Mouse (Mus musculus) midbrain, embryonic 13.5 days (tissue): Measurements from ENCODE around the gene Dip2a. TPM values are rescaled to one million over a fixed set of nuclear protein-coding genes. Genes with fewer than 3 reads are reported as not detected.

Experiments
- ATAC-seq: fragments of 200-750 bp; cut with Nextera tagmentation; 2 replicates; pipeline ENCODE4 v1.8.0; 2017; ENCODE audit warnings: mild to moderate bottlenecking, moderate TSS enrichment, moderate library complexity
- H3K27ac ChIP-seq: fragments of 300-500 bp; sonication (generic); 2 replicates; pipeline ENCODE4 v1.5.1; 2015; ENCODE audit warnings: inconsistent platforms, mild to moderate bottlenecking, moderate library complexity
- H3K27me3 ChIP-seq: fragments of 300-500 bp; sonication (generic); 2 replicates; pipeline ENCODE4 v1.6.1; 2015; ENCODE audit warnings: mild to moderate bottlenecking, inconsistent platforms
- H3K36me3 ChIP-seq: fragments of 300-500 bp; sonication (generic); 2 replicates; pipeline ENCODE4 v1.6.1; 2015; ENCODE audit warnings: mild to moderate bottlenecking, inconsistent platforms
- H3K4me1 ChIP-seq: fragments of 300-500 bp; sonication (generic); replicated peaks from 2 replicates; pipeline ENCODE4 v1.6.1; 2015; ENCODE audit warnings: inconsistent platforms
- H3K4me2 ChIP-seq: fragments of 300-500 bp; sonication (generic); replicated peaks from 2 replicates; pipeline ENCODE4 v1.6.1; 2015; ENCODE audit warnings: moderate library complexity, mild to moderate bottlenecking, inconsistent platforms
- H3K4me3 ChIP-seq: fragments of 300-500 bp; sonication (generic); replicated peaks from 2 replicates; pipeline ENCODE4 v1.5.1; 2015; ENCODE audit warnings: mild to moderate bottlenecking, inconsistent platforms
- H3K9ac ChIP-seq: fragments of 300-500 bp; sonication (generic); replicated peaks from 2 replicates; pipeline ENCODE4 v1.6.1; 2015; ENCODE audit warnings: mild to moderate bottlenecking, inconsistent platforms
- H3K9me3 ChIP-seq: fragments of 300-500 bp; sonication (generic); 2 replicates; pipeline ENCODE4 v1.6.1; 2016; ENCODE audit warnings: mild to moderate bottlenecking, inconsistent platforms
- WGBS: fragments of 180-500 bp; shearing (Covaris S2); methylation state at CpG from one replicate; pipeline ENCODE4 v1.1.7; 2015; 5-methylcytosine and 5-hydroxymethylcytosine counted together
- polyA plus RNA-seq: library from polyadenylated mRNA; unstranded; fragments of >200 nt; fragmentation: Nextera tagmentation; extraction: Ambion mirVana; gene quantifications from 2 replicates; pipeline ENCODE4 v1.2.1, GENCODE M21; 2015

The Dip2a gene
- polyA plus RNA-seq, 1 experiment from 2014 or later, result 14.6 TPM

GRCm38 (mm10) chr10:76351953-76352352 lies 6.9 kb upstream of the Dip2a start:
- H3K27ac ChIP-seq, result no peak overlapping the region
- H3K4me3 ChIP-seq, result no peak overlapping the region
- no peaks in the 10 kb centered on the region for H3K27me3 ChIP-seq
- WGBS, result 95% methylated on average over 7 of the region's 7 CpGs
- ATAC-seq, result no peak
- peaks cover 73% of the 10 kb centered on the region for H3K36me3 ChIP-seq
- no peaks in the 10 kb centered on the region for H3K9me3 ChIP-seq
- no peak overlapping the region for H3K9ac ChIP-seq
- H3K4me1 ChIP-seq, result no peaks in the 10 kb centered on the region
- no peak overlapping the region for H3K4me2 ChIP-seq

DNA sequence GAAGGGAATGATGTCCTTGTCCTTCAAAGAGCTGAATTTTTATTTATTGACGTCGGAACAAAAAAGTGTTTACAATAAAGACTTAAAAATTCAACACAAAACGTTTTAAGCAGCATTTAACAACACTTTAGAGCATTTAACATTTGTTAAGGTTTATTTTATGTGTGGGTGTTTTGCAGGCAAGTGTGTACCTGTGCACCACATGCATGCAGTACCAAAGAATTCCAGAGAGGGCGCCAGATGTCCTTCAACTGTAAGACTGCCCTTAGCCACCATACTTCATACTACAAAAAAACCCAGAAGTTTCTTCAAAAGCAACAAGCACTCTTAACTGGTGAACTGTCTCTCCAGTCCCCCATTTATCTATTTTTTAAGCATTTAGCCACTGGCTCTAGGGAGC lies 1.5 kb upstream of the Dip2a start:
- Histone ChIP-seq H3K36me3 (peaks cover 21% of the 10 kb centered on the region), H3K27me3 (0 out of 2 replicates have a peak, but pooled peaks cover 4% of the 10 kb centered on the region), H3K4me2 (peak overlapping the region; percentile 67; the same call in 1 of the 2 replicates), H3K27ac (no peak overlapping the region), H3K9me3 (no peaks in the 10 kb centered on the region), H3K9ac (no peak overlapping the region), H3K4me1 (peaks cover 25% of the 10 kb centered on the region), H3K4me3 (no peak overlapping the region)
- 15% methylated on average over 4 of the region's 4 CpGs for WGBS
- ATAC-seq, result no peak

GRCm38 (mm10) chr10:76346043-76346491 lies 976 bp upstream of the Dip2a start:
- 28% methylated on average over 8 of the region's 8 CpGs for WGBS

GRCm38 (mm10) chr10:76345540-76345902 lies 430 bp upstream of the Dip2a start:
- peak overlapping the region; percentile 93 for H3K9ac ChIP-seq
- peak overlapping the region; percentile 45; the same call in 1 of the 2 replicates for H3K27ac ChIP-seq
- ATAC-seq, result no peak; the same call in 1 of the 2 replicates

More at GRCm38 (mm10) chr10:76346043-76346491, 976 bp upstream of the Dip2a start:
- H3K4me3 ChIP-seq, result peak overlapping the region; percentile 78
- ATAC-seq, result no peak; the same call in 1 of the 2 replicates
- H3K9me3 ChIP-seq, result no peaks in the 10 kb centered on the region
- H3K4me2 ChIP-seq, result peak overlapping the region; percentile 67
- no peak overlapping the region for H3K27ac ChIP-seq
- peaks cover 25% of the 10 kb centered on the region for H3K4me1 ChIP-seq
- peaks cover 16% of the 10 kb centered on the region for H3K36me3 ChIP-seq
- 0 out of 2 replicates have a peak, but pooled peaks cover 4% of the 10 kb centered on the region for H3K27me3 ChIP-seq
- no peak overlapping the region for H3K9ac ChIP-seq

DNA sequence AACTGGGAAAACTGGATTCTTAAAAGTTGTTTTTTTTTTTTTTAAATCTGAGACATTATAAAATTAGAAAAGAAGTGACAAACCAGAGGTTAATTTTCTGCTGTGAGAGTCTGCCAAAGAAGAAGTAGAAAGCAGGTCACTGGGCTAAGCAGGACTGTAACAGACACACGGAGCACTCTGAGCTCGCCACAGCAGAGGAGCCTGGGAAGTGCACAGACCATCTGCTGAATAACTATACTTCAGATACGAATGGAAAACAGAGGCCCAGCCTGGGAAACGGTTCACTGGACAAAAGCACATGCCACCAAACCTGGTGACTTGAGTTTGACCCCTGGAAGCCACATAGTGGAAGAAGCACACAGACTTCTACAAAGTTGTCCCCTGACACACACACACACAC lies 10.7 kb downstream of the Dip2a start:
- ATAC-seq, result no peak
- no peak overlapping the region for H3K4me3 ChIP-seq
- H3K36me3 ChIP-seq, result 0 out of 2 replicates have a peak, but pooled peaks cover 3% of the 10 kb centered on the region
- H3K4me2 ChIP-seq, result no peak overlapping the region
- no peak overlapping the region for H3K9ac ChIP-seq
- no peak overlapping the region for H3K27ac ChIP-seq
- WGBS, result 41% methylated on average over 4 of the region's 4 CpGs
- H3K27me3 ChIP-seq, result no peaks in the 10 kb centered on the region
- H3K9me3 ChIP-seq, result no peaks in the 10 kb centered on the region
- H3K4me1 ChIP-seq, result peaks cover 8% of the 10 kb centered on the region

More at GRCm38 (mm10) chr10:76345540-76345902, 430 bp upstream of the Dip2a start:
- 6% methylated on average over 12 of the region's 12 CpGs for WGBS
- H3K9me3 ChIP-seq, result no peaks in the 10 kb centered on the region
- peaks cover 25% of the 10 kb centered on the region for H3K4me1 ChIP-seq
- peaks cover 10% of the 10 kb centered on the region for H3K36me3 ChIP-seq
- H3K27me3 ChIP-seq, result 0 out of 2 replicates have a peak, but pooled peaks cover 4% of the 10 kb centered on the region
- H3K4me3 ChIP-seq, result peak overlapping the region; percentile 78
- H3K4me2 ChIP-seq, result peak overlapping the region; percentile 67

DNA sequence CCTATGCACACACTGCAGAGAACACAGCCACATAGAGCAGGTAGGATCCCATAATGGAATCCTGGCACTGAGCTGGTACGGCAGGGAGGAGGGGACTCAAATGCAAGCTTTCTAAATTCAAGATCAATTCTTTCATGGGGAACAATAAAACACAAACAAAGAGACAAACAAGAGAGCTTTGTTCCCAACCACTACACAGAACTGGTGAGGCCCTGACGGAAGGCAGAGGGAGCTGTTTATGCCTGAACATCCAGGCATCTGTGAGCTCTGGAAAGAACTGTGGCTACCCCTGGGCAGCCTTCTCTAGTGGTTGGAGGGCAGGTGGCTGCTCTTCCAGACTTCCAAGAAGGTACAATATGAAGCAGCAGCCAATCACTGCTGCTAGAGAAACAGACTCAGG lies 13.1 kb downstream of the Dip2a start:
- Histone ChIP-seq H3K4me2 (no peak overlapping the region), H3K4me1 (peaks cover 8% of the 10 kb centered on the region), H3K4me3 (no peak overlapping the region), H3K27ac (no peak overlapping the region), H3K36me3 (no peaks in the 10 kb centered on the region), H3K9me3 (no peaks in the 10 kb centered on the region), H3K27me3 (no peaks in the 10 kb centered on the region), H3K9ac (no peak overlapping the region)
- 41% methylated on average over 2 of the region's 2 CpGs for WGBS
- no peak for ATAC-seq

DNA sequence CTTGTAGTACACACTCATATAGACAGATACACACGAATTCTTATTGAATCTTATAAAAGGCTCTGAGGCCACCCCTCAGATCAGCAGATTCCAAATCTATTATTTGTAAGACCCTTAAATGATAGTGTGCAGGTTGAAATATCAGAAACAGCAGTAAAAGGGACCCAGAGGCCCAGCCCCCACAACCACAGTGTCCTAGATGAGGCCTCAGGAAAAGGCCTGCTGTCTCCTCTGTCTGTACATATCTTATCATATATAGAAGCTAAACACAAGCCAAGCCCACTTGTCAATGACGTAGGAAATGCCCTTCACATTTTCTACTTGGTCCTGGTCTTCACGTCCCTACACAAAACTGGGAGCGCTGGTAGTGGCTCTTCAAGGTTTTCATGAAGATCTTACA lies 16.0 kb downstream of the Dip2a start:
- no peak for ATAC-seq
- Histone ChIP-seq H3K4me3 (no peak overlapping the region), H3K36me3 (0 out of 2 replicates have a peak, but pooled peaks cover 5% of the 10 kb centered on the region), H3K9me3 (no peaks in the 10 kb centered on the region), H3K27ac (no peak overlapping the region), H3K9ac (no peak overlapping the region), H3K4me1 (peaks cover 6% of the 10 kb centered on the region), H3K4me2 (no peak overlapping the region), H3K27me3 (no peaks in the 10 kb centered on the region)
- WGBS, result 94% methylated on average over 4 of the region's 4 CpGs

DNA sequence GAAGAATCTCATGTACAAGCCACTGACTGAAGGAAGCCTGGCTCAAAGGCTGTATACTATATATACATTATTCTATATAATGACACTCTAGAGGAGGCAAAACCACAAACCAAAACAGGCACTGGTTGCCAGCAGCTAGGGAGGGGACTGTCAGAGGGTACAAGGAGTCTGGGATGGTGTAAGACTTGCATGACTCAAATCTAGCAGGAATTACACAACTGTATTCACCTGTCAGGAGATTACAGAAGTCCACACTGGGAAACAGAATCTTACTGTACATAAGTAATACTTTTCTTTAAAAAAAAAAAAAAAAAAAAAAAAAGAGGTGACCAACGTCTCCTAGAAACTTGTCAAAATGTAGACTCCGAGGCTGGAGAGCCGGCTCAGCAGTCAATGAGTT lies 16.5 kb downstream of the Dip2a start:
- Histone ChIP-seq H3K4me2 (no peak overlapping the region), H3K27me3 (no peaks in the 10 kb centered on the region), H3K36me3 (0 out of 2 replicates have a peak, but pooled peaks cover 5% of the 10 kb centered on the region), H3K9ac (no peak overlapping the region), H3K4me3 (no peak overlapping the region), H3K4me1 (peaks cover 6% of the 10 kb centered on the region), H3K9me3 (no peaks in the 10 kb centered on the region), H3K27ac (no peak overlapping the region)
- WGBS, result 97% methylated on average over 3 of the region's 3 CpGs
- no peak for ATAC-seq

GRCm38 (mm10) chr10:76326304-76327006 lies 18.6 kb downstream of the Dip2a start:
- H3K27me3 ChIP-seq, result no peaks in the 10 kb centered on the region
- no peaks in the 10 kb centered on the region for H3K9me3 ChIP-seq
- no peak overlapping the region for H3K27ac ChIP-seq
- no peak for ATAC-seq
- no peaks in the 10 kb centered on the region for H3K4me1 ChIP-seq
- no peak overlapping the region for H3K9ac ChIP-seq
- peaks cover 5% of the 10 kb centered on the region; the same call in 1 of the 2 replicates for H3K36me3 ChIP-seq
- H3K4me2 ChIP-seq, result no peak overlapping the region
- 69% methylated on average over 6 of the region's 6 CpGs for WGBS
- no peak overlapping the region for H3K4me3 ChIP-seq

DNA sequence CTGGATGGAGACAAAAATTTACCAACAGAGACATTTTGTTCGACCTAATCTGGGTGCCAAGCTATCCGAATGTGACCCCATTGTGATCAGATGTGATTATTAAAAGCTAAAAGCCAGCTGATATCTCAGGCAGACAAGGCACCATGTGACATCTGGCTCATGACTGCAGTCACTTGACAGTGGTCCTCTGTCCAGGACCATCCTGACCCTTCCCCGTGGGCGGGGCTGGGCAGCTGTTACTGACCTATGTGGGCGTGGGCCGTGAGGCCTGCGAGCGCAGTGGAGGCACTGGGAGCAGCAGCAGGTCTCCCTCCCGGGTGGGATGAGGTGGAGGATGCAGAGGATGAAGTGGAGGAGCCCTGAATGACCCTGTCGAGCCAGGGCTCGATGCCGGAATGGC lies 27.5 kb downstream of the Dip2a start:
- H3K9ac ChIP-seq, result no peak overlapping the region
- H3K36me3 ChIP-seq, result peaks cover 55% of the 10 kb centered on the region
- no peak overlapping the region for H3K4me3 ChIP-seq
- no peak overlapping the region for H3K27ac ChIP-seq
- H3K9me3 ChIP-seq, result no peaks in the 10 kb centered on the region
- no peaks in the 10 kb centered on the region for H3K27me3 ChIP-seq
- ATAC-seq, result no peak
- no peak overlapping the region for H3K4me2 ChIP-seq
- WGBS, result 89% methylated on average over 12 of the region's 12 CpGs
- H3K4me1 ChIP-seq, result no peaks in the 10 kb centered on the region

DNA sequence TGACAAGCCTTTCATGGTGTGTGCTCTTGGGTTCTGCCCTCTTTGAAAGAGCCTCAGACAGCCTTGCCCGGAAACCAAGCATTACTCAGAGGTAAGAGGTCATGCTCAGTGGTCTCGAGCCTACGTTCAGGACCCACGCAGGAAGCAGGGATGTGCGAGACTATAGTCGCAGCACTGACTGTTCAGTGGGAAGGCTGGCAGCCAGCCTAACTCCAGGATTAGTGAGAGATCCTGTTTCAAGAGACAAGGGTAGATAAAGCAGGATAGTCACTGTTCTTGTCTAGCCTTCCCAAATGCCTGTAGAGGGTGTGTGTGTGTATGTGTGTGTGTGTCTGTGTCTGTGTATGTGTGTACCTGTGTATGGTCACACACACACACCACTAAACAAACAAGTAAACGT lies 28.9 kb downstream of the Dip2a start:
- Histone ChIP-seq H3K27ac (0 out of 2 replicates have a peak overlapping the region, but pooled peaks have one; percentile 19), H3K4me3 (no peak overlapping the region), H3K9me3 (no peaks in the 10 kb centered on the region), H3K9ac (no peak overlapping the region), H3K4me1 (no peaks in the 10 kb centered on the region), H3K27me3 (no peaks in the 10 kb centered on the region), H3K4me2 (no peak overlapping the region), H3K36me3 (peaks cover 63% of the 10 kb centered on the region)
- 78% methylated on average over 7 of the region's 7 CpGs for WGBS
- no peak for ATAC-seq

- Histone ChIP-seq H3K4me1 (no peaks in the 10 kb centered on the region), H3K27me3 (no peaks in the 10 kb centered on the region), H3K4me2 (no peak overlapping the region), H3K4me3 (no peak overlapping the region), H3K9me3 (no peaks in the 10 kb centered on the region), H3K9ac (no peak overlapping the region), H3K27ac (no peak overlapping the region), H3K36me3 (peaks cover 65% of the 10 kb centered on the region)
- WGBS, result 92% methylated on average over 9 of the region's 9 CpGs
- no peak for ATAC-seq
Observed at GRCm38 (mm10) chr10:76306738-76307137, 38.4 kb downstream of the Dip2a start.
